Mouse (Mus musculus): Measurements from ENCODE around the gene Six3. TPM values are rescaled to one million over a fixed set of nuclear protein-coding genes. Genes with fewer than 3 reads are reported as not detected.

Six3 gene
- total RNA-seq, 4 experiments from 2014 or later, result not detected

- peak; percentile 3 for DNase-seq (ENCODE audit: low spot score)
Observed at GRCm38 (mm10) chr17:85624981-85625940, 11.9 kb downstream of the Six3 start.

- DNase-seq (ENCODE audit: low spot score), result no peak
Observed at GRCm38 (mm10) chr17:85626091-85626860, 12.9 kb downstream of the Six3 start.

GRCm38 (mm10) chr17:85627751-85628150, 14.3 kb downstream of the Six3 start:
- no peak for DNase-seq (ENCODE audit: low spot score)

GRCm38 (mm10) chr17:85628811-85629210, 15.4 kb downstream of the Six3 start:
- DNase-seq (ENCODE audit: low spot score), result no peak

- DNase-seq (ENCODE audit: low spot score), result no peak
Observed at GRCm38 (mm10) chr17:85629396-85629795, 16.0 kb downstream of the Six3 start.

- DNase-seq (ENCODE audit: low spot score), result no peak
Observed at GRCm38 (mm10) chr17:85630296-85631050, 17.1 kb downstream of the Six3 start.

- no peak for DNase-seq (ENCODE audit: low spot score)
Observed at GRCm38 (mm10) chr17:85631106-85631505, 17.7 kb downstream of the Six3 start.

GRCm38 (mm10) chr17:85633619-85634018, 20.2 kb downstream of the Six3 start:
- DNase-seq (ENCODE audit: low spot score), result peak; percentile 60

GRCm38 (mm10) chr17:85637876-85638275, 24.5 kb downstream of the Six3 start:
- no peak for DNase-seq (ENCODE audit: low spot score)

- DNase-seq (ENCODE audit: low spot score), result no peak
Observed at GRCm38 (mm10) chr17:85645312-85645711, 31.9 kb downstream of the Six3 start.

GRCm38 (mm10) chr17:85645718-85646665, 32.6 kb downstream of the Six3 start:
- DNase-seq (ENCODE audit: low spot score), result no peak

GRCm38 (mm10) chr17:85660016-85660415, 46.6 kb downstream of the Six3 start:
- DNase-seq (ENCODE audit: low spot score), result no peak

GRCm38 (mm10) chr17:85661521-85661920, 48.1 kb downstream of the Six3 start:
- no peak for DNase-seq (ENCODE audit: low spot score)

- no peak for DNase-seq (ENCODE audit: low spot score)
Observed at GRCm38 (mm10) chr17:85664202-85664601, 50.8 kb downstream of the Six3 start.

- DNase-seq (ENCODE audit: low spot score), result peak; percentile 63
Observed at GRCm38 (mm10) chr17:85664618-85665320, 51.4 kb downstream of the Six3 start.

Other genes with a start within 250 kb of the Six3 start
- gene Six2, start 74.7 kb downstream of the Six3 start, total RNA-seq (2022), result under 1 TPM; 0.23 to 0.38 (median 0.26) TPM

Data from heart, adult 8-10 months (tissue).